Mouse (Mus musculus) stomach, embryonic 14.5 days (tissue): ENCODE data around the gene Usp38. TPM values are rescaled to one million over a fixed set of nuclear protein-coding genes. Genes with fewer than 3 reads are reported as not detected.
A peak's percentile ranks its signal among the peaks of the same experiment; 100 is the strongest.

Experiments used
- ATAC-seq: fragments of 200-750 bp; cut with Nextera tagmentation; 2 replicates; pipeline ENCODE4 v1.8.0; 2017; ENCODE audit warnings: low read depth, moderate TSS enrichment; ENCODE audit not compliant: insufficient number of reproducible peaks, insufficient read depth, low FRiP score
- H3K27ac ChIP-seq: fragments of 300-500 bp; sonication (generic); 2 replicates; pipeline ENCODE4 v1.5.1; 2014; ENCODE audit warnings: mild to moderate bottlenecking, low read length, moderate library complexity, mixed read lengths
- H3K27me3 ChIP-seq: fragments of 300-500 bp; sonication (generic); 2 replicates; pipeline ENCODE4 v1.6.1; 2014; ENCODE audit warnings: low read length, control low read depth, mixed read lengths; ENCODE audit not compliant: control insufficient read depth, insufficient read depth
- H3K36me3 ChIP-seq: fragments of 300-500 bp; sonication (generic); 2 replicates; pipeline ENCODE4 v1.6.1; 2014; ENCODE audit warnings: mild to moderate bottlenecking, control low read depth, low read length, moderate library complexity, mixed read lengths; ENCODE audit not compliant: control insufficient read depth, insufficient read depth
- H3K4me1 ChIP-seq: fragments of 300-500 bp; sonication (generic); 2 replicates; pipeline ENCODE4 v1.6.1; 2014; ENCODE audit warnings: low read length, control low read depth, mixed read lengths; ENCODE audit not compliant: control insufficient read depth, insufficient read depth
- H3K4me2 ChIP-seq: fragments of 300-500 bp; sonication (generic); replicated peaks from 2 replicates; pipeline ENCODE4 v1.6.1; 2014; ENCODE audit warnings: low read depth, low read length, control low read depth
- H3K4me3 ChIP-seq: fragments of 300-500 bp; sonication (generic); 2 replicates; pipeline ENCODE4 v1.5.1; 2014; ENCODE audit warnings: low read depth, low read length, control low read depth
- H3K9ac ChIP-seq: fragments of 300-500 bp; sonication (generic); replicated peaks from 2 replicates; pipeline ENCODE4 v1.6.1; 2014; ENCODE audit warnings: low read depth, mild to moderate bottlenecking, control low read depth, low read length, moderate library complexity, mixed read lengths
- H3K9me3 ChIP-seq: fragments of 300-500 bp; sonication (generic); 2 replicates; pipeline ENCODE4 v1.6.1; 2016; ENCODE audit warnings: low read depth, low read length, control low read depth; ENCODE audit not compliant: control insufficient read depth
- WGBS: fragments of 180-500 bp; shearing (Covaris S2); extraction: QIAGEN DNeasy Blood & Tissue Kit; methylation state at CpG from one replicate; pipeline ENCODE4 v1.1.7; 2014; 5-methylcytosine and 5-hydroxymethylcytosine counted together
- polyA plus RNA-seq: library from polyadenylated mRNA; unstranded; fragments of >200 nt; fragmentation: Nextera tagmentation; extraction: Ambion mirVana; gene quantifications from 2 replicates; pipeline ENCODE4 v1.2.1, GENCODE M21; 2014

Usp38 gene
- polyA plus RNA-seq, 1 experiment from 2014 or later: 22.8 TPM

- no peaks in the 10 kb centered on the region for H3K36me3 ChIP-seq
- no peaks in the 10 kb centered on the region for H3K27me3 ChIP-seq
- no peak overlapping the region for H3K4me2 ChIP-seq
- H3K27ac ChIP-seq: no peak overlapping the region
- no peak overlapping the region for H3K9ac ChIP-seq
- 53% methylated on average over 5 of the region's 5 CpGs for WGBS
- no peak overlapping the region for H3K4me3 ChIP-seq
- ATAC-seq: no peak
- H3K4me1 ChIP-seq: no peaks in the 10 kb centered on the region; the same call in 1 of the 2 replicates
- no peaks in the 10 kb centered on the region for H3K9me3 ChIP-seq
Measured at GRCm38 (mm10) chr8:80957776-80958175, 57.0 kb downstream of the Usp38 start.

DNA sequence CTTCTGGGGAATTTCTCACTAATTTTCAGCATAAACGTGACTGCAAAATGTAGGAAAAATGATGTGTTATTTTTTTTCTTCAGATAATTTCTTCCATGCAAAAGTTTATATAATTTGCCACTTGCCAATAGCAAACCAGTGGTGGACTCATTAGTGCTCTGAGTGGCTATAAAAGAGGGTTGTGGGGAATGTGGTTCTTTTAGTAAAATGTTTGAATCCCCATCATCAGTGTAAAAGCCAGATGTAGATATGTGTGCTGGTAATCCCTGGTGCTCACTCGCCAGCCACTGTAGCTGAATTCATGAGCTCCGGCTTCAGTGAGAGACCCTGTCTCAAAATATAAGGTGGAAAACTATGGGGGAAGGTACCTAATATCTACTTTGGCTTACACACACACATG is 61.8 kb downstream of the Usp38 start:
- no peak overlapping the region for H3K4me2 ChIP-seq
- H3K9me3 ChIP-seq: no peaks in the 10 kb centered on the region
- no peaks in the 10 kb centered on the region for H3K27me3 ChIP-seq
- 79% methylated on average over 3 of the region's 3 CpGs for WGBS
- H3K27ac ChIP-seq: no peak overlapping the region
- no peaks in the 10 kb centered on the region for H3K36me3 ChIP-seq
- no peak overlapping the region for H3K9ac ChIP-seq
- H3K4me3 ChIP-seq: no peak overlapping the region
- no peak for ATAC-seq
- H3K4me1 ChIP-seq: no peaks in the 10 kb centered on the region

GRCm38 (mm10) chr8:80952235-80952915 is 62.4 kb downstream of the Usp38 start:
- Histone ChIP-seq H3K27ac (no peak overlapping the region), H3K4me1 (no peaks in the 10 kb centered on the region), H3K36me3 (no peaks in the 10 kb centered on the region), H3K4me2 (no peak overlapping the region), H3K9ac (no peak overlapping the region), H3K9me3 (no peaks in the 10 kb centered on the region), H3K27me3 (no peaks in the 10 kb centered on the region), H3K4me3 (no peak overlapping the region)
- 41% methylated on average over 6 of the region's 6 CpGs for WGBS
- ATAC-seq: no peak

GRCm38 (mm10) chr8:80948405-80949183 is 66.1 kb downstream of the Usp38 start:
- Histone ChIP-seq H3K36me3 (no peaks in the 10 kb centered on the region), H3K9ac (no peak overlapping the region), H3K27me3 (no peaks in the 10 kb centered on the region), H3K4me1 (no peaks in the 10 kb centered on the region), H3K4me3 (no peak overlapping the region), H3K27ac (no peak overlapping the region), H3K4me2 (no peak overlapping the region), H3K9me3 (no peaks in the 10 kb centered on the region)
- peak; percentile 23; the same call in 1 of the 2 replicates for ATAC-seq
- WGBS: 52% methylated on average over 7 of the region's 7 CpGs

DNA sequence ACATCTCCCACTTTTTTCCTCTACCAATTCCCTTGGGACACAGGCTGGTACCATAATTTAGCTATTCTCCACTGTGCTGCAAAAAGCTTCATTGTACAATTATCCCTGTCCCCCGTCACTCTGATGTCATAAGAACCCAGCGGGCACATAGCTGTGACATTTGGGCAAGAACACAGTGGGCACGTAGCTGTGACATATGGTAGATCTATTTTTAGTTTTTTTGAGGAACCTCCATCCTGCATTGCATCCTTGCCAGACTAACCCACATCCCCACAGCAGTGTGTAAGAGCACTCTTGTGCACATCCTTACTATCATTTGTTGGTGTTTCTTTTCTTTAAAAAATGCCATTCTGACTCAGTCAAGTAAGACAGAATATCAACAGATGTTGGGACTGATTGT is 71.0 kb downstream of the Usp38 start:
- no peak for ATAC-seq

DNA sequence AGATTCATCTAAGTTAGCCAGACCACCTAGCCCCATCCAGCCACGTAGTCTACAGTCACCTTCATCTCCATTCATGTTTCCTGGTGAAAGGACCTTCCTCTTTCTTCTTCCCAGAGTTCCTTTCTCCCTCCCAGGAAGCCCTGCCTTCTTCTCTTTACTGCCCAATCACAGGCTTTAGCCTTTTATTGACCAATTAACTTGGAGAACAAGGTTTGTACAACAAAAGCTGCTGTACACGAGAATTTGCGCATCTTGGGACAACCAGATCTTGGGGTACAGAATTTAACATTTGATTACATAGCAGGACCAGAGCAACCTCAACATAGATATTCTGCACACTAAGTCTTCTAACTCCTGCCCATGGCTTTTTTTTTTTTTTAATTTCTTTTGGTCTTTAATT is 73.1 kb downstream of the Usp38 start:
- Histone ChIP-seq H3K36me3 (no peaks in the 10 kb centered on the region), H3K4me1 (peaks cover 5% of the 10 kb centered on the region; the same call in 1 of the 2 replicates), H3K4me3 (no peak overlapping the region), H3K27me3 (no peaks in the 10 kb centered on the region), H3K9ac (no peak overlapping the region), H3K9me3 (no peaks in the 10 kb centered on the region), H3K27ac (no peak overlapping the region), H3K4me2 (no peak overlapping the region)
- 91% methylated on average over 3 of the region's 3 CpGs for WGBS
- no peak for ATAC-seq

More for the DNA sequence above, 71.0 kb downstream of the Usp38 start:
- H3K9me3 ChIP-seq: no peaks in the 10 kb centered on the region
- no peak overlapping the region for H3K9ac ChIP-seq
- WGBS: 89% methylated on average over 3 of the region's 3 CpGs
- H3K4me1 ChIP-seq: no peaks in the 10 kb centered on the region
- H3K4me3 ChIP-seq: no peak overlapping the region
- H3K27ac ChIP-seq: no peak overlapping the region
- H3K36me3 ChIP-seq: no peaks in the 10 kb centered on the region
- no peak overlapping the region for H3K4me2 ChIP-seq
- no peaks in the 10 kb centered on the region for H3K27me3 ChIP-seq

- no peak overlapping the region for H3K4me3 ChIP-seq
- no peaks in the 10 kb centered on the region for H3K27me3 ChIP-seq
- H3K36me3 ChIP-seq: no peaks in the 10 kb centered on the region
- no peak overlapping the region for H3K9ac ChIP-seq
- 38% methylated on average over 15 of the region's 15 CpGs for WGBS
- ATAC-seq: peak; percentile 37; the same call in 1 of the 2 replicates
- H3K4me1 ChIP-seq: peaks cover 5% of the 10 kb centered on the region; the same call in 1 of the 2 replicates
- no peak overlapping the region for H3K4me2 ChIP-seq
- peak overlapping the region; percentile 8; the same call in 1 of the 2 replicates for H3K27ac ChIP-seq
- H3K9me3 ChIP-seq: no peaks in the 10 kb centered on the region
Measured at GRCm38 (mm10) chr8:80937814-80938650, 76.7 kb downstream of the Usp38 start.
